Mouse (Mus musculus) brain, adult 2 months (tissue): ENCODE results near the gene Fam214a.

Source experiments
- DNase-seq: peaks from one replicate; pipeline ENCODE4 v3.0.0; 2011; ENCODE audit warnings: low read depth, low spot score

The Fam214a gene

GRCm38 (mm10) chr9:74952756-74953247 is at the start of gene Fam214a:
Gene Fam214a (plus strand): TSS chr9:74952884.
- peak; percentile 98 for DNase-seq

GRCm38 (mm10) chr9:74904866-74905508 is 47.7 kb upstream of the Fam214a start:
- peak; percentile 85 for DNase-seq

GRCm38 (mm10) chr9:74906951-74907350 is 45.7 kb upstream of the Fam214a start:
- DNase-seq, result no peak

- peak; percentile 49 for DNase-seq
Measured at GRCm38 (mm10) chr9:74909245-74909644, 43.4 kb upstream of the Fam214a start.

- DNase-seq, result no peak
Measured at GRCm38 (mm10) chr9:74910226-74910759, 42.4 kb upstream of the Fam214a start.

- DNase-seq, result no peak
Measured at GRCm38 (mm10) chr9:74911430-74911829, 41.3 kb upstream of the Fam214a start.

- no peak for DNase-seq
Measured at GRCm38 (mm10) chr9:74911919-74912318, 40.8 kb upstream of the Fam214a start.

GRCm38 (mm10) chr9:74912619-74913376 is 39.9 kb upstream of the Fam214a start:
- peak; percentile 20 for DNase-seq

- DNase-seq, result no peak
Measured at GRCm38 (mm10) chr9:74915611-74916010, 37.1 kb upstream of the Fam214a start.

GRCm38 (mm10) chr9:74920450-74920849 is 32.2 kb upstream of the Fam214a start:
- no peak for DNase-seq

GRCm38 (mm10) chr9:74921422-74921821 is 31.3 kb upstream of the Fam214a start:
- no peak for DNase-seq

GRCm38 (mm10) chr9:74922884-74923283 is 29.8 kb upstream of the Fam214a start:
- DNase-seq, result no peak

- no peak for DNase-seq
Measured at GRCm38 (mm10) chr9:74923291-74923977, 29.2 kb upstream of the Fam214a start.

- DNase-seq, result no peak
Measured at GRCm38 (mm10) chr9:74925220-74925769, 27.4 kb upstream of the Fam214a start.

GRCm38 (mm10) chr9:74929981-74930423 is 22.7 kb upstream of the Fam214a start:
- no peak for DNase-seq

- no peak for DNase-seq
Measured at GRCm38 (mm10) chr9:74930653-74931052, 22.0 kb upstream of the Fam214a start.

GRCm38 (mm10) chr9:74935289-74935688 is 17.4 kb upstream of the Fam214a start:
- no peak for DNase-seq

GRCm38 (mm10) chr9:74937761-74938160 is 14.9 kb upstream of the Fam214a start:
- no peak for DNase-seq

GRCm38 (mm10) chr9:74938670-74939534 is 13.8 kb upstream of the Fam214a start:
- DNase-seq, result no peak

GRCm38 (mm10) chr9:74946713-74947402 is 5.8 kb upstream of the Fam214a start:
- no peak for DNase-seq
